Mouse (Mus musculus) midbrain, embryonic 16.5 days (tissue): ENCODE measurements at regions not wholly inside any gene's neighbourhood (a gene's known extent, or its start where the extent isn't known, plus 50 kb on each side); places are given as distances from the start of the nearest gene placed in this dataset.

Source experiments
- ATAC-seq: fragments of 200-750 bp; cut with Nextera tagmentation; 2 replicates; pipeline ENCODE4 v1.8.0; 2017; ENCODE audit warnings: moderate TSS enrichment
- H3K27ac ChIP-seq: fragments of 300-500 bp; sonication (generic); 2 replicates; pipeline ENCODE4 v1.5.1; 2014; ENCODE audit warnings: mild to moderate bottlenecking, low read length, mixed read lengths
- H3K27me3 ChIP-seq: fragments of 300-500 bp; sonication (generic); 2 replicates; pipeline ENCODE4 v1.6.1; 2014; ENCODE audit warnings: low read depth, low read length, mixed read lengths; ENCODE audit not compliant: control insufficient read depth, insufficient read depth
- H3K36me3 ChIP-seq: fragments of 300-500 bp; sonication (generic); 2 replicates; pipeline ENCODE4 v1.6.1; 2014; ENCODE audit warnings: mild to moderate bottlenecking, low read length, moderate library complexity, mixed read lengths; ENCODE audit not compliant: control insufficient read depth, insufficient read depth
- H3K4me1 ChIP-seq: fragments of 300-500 bp; sonication (generic); 2 replicates; pipeline ENCODE4 v1.6.1; 2014; ENCODE audit warnings: mild to moderate bottlenecking, low read length, mixed read lengths; ENCODE audit not compliant: control insufficient read depth, insufficient read depth
- H3K4me2 ChIP-seq: fragments of 300-500 bp; sonication (generic); 2 replicates; pipeline ENCODE4 v1.6.1; 2014; ENCODE audit warnings: mild to moderate bottlenecking, low read length, mixed read lengths
- H3K4me3 ChIP-seq: fragments of 300-500 bp; sonication (generic); 2 replicates; pipeline ENCODE4 v1.5.1; 2014; ENCODE audit warnings: low read depth, mild to moderate bottlenecking, low read length, moderate library complexity, mixed read lengths
- H3K9ac ChIP-seq: fragments of 300-500 bp; sonication (generic); 2 replicates; pipeline ENCODE4 v1.6.1; 2014; ENCODE audit warnings: low read depth, low read length, mixed read lengths
- H3K9me3 ChIP-seq: fragments of 300-500 bp; sonication (generic); replicated peaks from 2 replicates; pipeline ENCODE4 v1.6.1; 2014; ENCODE audit warnings: mild to moderate bottlenecking, low read length, mixed read lengths; ENCODE audit not compliant: control insufficient read depth, poor library complexity, severe bottlenecking
- WGBS: fragments of 180-500 bp; shearing (Covaris S2); extraction: QIAGEN DNeasy Blood & Tissue Kit; methylation state at CpG from one replicate; pipeline ENCODE4 v1.1.7; 2014; 5-methylcytosine and 5-hydroxymethylcytosine counted together

DNA sequence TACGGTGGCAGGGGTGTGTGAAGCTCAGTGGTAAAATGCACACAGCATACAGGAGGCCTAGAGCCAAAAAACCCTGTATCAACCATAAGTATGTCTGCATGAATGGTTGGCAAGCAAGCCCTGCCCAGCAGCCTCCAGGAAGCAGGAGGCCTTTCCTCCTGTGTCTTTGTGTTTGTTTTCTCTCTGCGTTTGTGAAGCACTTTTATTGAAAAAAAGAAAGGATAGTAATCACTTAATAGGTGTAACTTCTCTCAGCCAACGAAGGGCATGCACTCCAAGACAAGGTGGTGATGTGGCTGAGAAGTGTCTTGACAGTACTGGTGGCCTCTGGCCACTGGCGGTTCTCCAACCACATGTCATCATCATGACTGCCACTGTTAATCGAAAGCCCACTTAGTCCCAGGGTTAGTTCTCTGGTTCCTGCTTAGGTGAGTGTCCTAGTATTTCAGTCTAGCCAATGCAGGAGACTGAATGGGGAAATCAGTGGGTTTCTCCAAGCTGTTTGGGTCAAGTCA, 66.5 kb upstream of the Polg start:
- Histone ChIP-seq H3K4me2 (no peak overlapping the region), H3K36me3 (no peaks in the 10 kb centered on the region), H3K9ac (no peak overlapping the region), H3K27ac (peak overlapping the region; percentile 67), H3K4me1 (peaks cover 17% of the 10 kb centered on the region; the same call in 1 of the 2 replicates), H3K4me3 (no peak overlapping the region), H3K27me3 (no peaks in the 10 kb centered on the region; the same call in 1 of the 2 replicates), H3K9me3 (no peaks in the 10 kb centered on the region)
- no peak for ATAC-seq
- WGBS = 58% methylated on average over 5 of the region's 5 CpGs

DNA sequence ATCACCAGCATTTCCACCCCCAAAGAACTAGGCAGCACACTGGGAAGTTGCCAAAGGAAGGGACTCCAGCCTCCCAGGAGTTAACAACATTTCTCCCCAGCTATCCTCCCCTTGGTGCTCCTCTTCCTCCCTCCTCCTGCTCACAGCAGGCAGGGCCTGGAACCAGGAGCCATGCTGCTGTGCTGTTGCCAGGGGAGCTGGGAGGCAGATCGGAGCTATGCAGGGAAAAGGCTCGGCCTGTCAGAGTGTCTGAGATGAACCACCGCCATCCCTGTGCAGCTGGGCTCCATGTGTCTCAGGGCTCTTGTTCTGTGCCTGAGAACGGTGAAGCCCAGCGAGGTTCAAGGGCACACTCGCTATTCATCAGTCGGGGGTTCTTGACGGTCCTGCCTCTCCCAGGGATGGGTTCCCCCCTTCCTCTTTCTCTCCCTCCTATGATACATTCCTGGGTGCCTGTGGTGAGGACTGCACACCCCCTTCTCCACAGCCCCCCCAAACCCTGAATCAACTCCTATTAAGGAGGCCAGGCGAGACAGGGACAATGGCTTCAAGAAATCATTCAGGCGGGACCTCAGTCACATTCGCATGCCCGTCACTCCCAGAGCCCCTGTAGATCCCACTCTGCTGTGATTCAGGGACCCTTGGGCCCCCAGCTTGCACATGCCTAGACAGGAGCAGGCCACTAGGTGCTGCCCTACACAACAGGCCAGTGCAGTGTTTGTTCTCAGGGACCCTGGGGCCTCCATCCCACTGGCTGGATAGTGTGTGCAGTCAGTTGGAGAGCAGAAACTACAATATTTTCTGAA, 65.6 kb upstream of the Polg start:
- WGBS = 10% methylated on average over 12 of the region's 12 CpGs
- Histone ChIP-seq H3K36me3 (no peaks in the 10 kb centered on the region), H3K4me3 (no peak overlapping the region), H3K27ac (peak overlapping the region; percentile 5), H3K9ac (no peak overlapping the region), H3K4me1 (peaks cover 17% of the 10 kb centered on the region; the same call in 1 of the 2 replicates), H3K27me3 (no peaks in the 10 kb centered on the region; the same call in 1 of the 2 replicates), H3K9me3 (no peaks in the 10 kb centered on the region), H3K4me2 (no peak overlapping the region)
- peak; percentile 30; the same call in 1 of the 2 replicates for ATAC-seq

DNA sequence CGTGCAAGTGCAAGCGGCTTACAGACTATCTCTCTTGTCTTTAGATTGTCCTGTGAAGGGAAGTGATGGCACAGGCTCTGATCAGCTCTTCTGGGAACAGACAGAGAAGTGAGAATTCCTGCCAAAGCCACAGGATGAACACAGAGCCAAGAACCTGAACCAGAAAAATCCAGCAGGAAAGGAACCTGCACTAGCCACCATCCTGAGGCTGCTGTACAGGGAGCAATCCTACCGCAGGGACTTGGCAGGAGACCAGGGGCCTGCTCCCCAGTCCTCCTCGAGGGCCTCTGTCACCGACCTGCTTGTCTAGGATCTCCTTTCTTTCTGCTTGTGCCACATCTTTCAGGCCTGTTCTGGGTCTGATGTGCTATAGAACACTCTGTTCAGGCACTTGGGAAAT, 65.0 kb upstream of the Polg start:
- no peak overlapping the region for H3K9ac ChIP-seq

DNA sequence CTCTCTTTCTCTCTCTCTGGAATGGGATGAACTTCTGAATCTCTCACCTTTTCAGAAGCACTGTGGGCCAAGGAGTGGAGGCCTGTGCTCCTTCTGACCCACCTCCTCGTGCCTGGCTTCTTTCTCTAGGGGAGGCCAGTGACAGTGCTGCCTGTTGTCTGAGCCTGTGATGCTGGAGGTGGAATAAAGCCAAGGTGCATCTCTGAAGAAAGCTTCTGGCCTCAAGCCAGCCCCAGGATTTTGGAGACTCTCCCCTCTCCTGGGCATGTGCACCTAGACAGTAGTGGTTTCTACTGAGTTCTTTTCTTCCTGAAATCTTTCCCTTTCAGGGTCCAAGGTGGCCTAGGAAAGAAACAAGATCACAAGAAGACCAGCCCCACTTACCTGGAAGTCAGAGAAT, 63.3 kb upstream of the Polg start:
- peak overlapping the region; percentile 60; the same call in 1 of the 2 replicates for H3K27ac ChIP-seq
- no peak overlapping the region for H3K4me3 ChIP-seq
- WGBS = 33% methylated on average over 1 of the region's 1 CpGs
- ATAC-seq = no peak
- H3K36me3 ChIP-seq = no peaks in the 10 kb centered on the region
- H3K9me3 ChIP-seq = no peaks in the 10 kb centered on the region
- H3K27me3 ChIP-seq = no peaks in the 10 kb centered on the region; the same call in 1 of the 2 replicates
- H3K4me2 ChIP-seq = no peak overlapping the region
- H3K4me1 ChIP-seq = peaks cover 23% of the 10 kb centered on the region; the same call in 1 of the 2 replicates
- H3K9ac ChIP-seq = no peak overlapping the region

More for the DNA sequence above, 65.0 kb upstream of the Polg start:
- Histone ChIP-seq H3K27me3 (no peaks in the 10 kb centered on the region; the same call in 1 of the 2 replicates), H3K9me3 (no peaks in the 10 kb centered on the region), H3K4me3 (no peak overlapping the region), H3K4me1 (peaks cover 16% of the 10 kb centered on the region; the same call in 1 of the 2 replicates), H3K27ac (peak overlapping the region; percentile 38), H3K4me2 (no peak overlapping the region), H3K36me3 (no peaks in the 10 kb centered on the region)
- no peak for ATAC-seq
- 15% methylated on average over 5 of the region's 5 CpGs for WGBS

DNA sequence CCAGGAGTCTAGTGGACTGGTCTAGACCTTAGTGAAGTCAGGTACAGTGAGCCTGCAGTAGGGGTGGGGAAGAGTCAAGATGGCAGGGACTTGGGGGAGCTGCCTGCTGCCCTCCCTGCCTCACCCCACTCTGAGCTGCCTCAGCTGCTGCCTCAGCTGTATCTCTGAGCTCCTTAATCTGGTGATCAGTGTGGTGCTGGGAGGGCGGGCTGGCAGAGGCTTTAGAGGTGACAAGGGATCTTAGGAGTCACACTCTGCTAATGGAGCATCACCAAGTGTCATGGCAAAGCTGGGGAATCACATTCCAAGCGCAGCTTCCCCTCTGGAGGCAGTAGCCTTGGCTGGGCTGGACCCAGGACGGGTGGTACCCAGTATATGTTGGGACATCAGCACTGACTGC, 61.8 kb upstream of the Polg start:
- Histone ChIP-seq H3K4me3 (no peak overlapping the region), H3K27ac (peak overlapping the region; percentile 76; the same call in 1 of the 2 replicates), H3K9ac (no peak overlapping the region), H3K27me3 (no peaks in the 10 kb centered on the region), H3K36me3 (no peaks in the 10 kb centered on the region), H3K4me2 (no peak overlapping the region), H3K4me1 (peaks cover 27% of the 10 kb centered on the region; the same call in 1 of the 2 replicates), H3K9me3 (no peaks in the 10 kb centered on the region)
- WGBS = 31% methylated on average over 3 of the region's 3 CpGs
- no peak for ATAC-seq

DNA sequence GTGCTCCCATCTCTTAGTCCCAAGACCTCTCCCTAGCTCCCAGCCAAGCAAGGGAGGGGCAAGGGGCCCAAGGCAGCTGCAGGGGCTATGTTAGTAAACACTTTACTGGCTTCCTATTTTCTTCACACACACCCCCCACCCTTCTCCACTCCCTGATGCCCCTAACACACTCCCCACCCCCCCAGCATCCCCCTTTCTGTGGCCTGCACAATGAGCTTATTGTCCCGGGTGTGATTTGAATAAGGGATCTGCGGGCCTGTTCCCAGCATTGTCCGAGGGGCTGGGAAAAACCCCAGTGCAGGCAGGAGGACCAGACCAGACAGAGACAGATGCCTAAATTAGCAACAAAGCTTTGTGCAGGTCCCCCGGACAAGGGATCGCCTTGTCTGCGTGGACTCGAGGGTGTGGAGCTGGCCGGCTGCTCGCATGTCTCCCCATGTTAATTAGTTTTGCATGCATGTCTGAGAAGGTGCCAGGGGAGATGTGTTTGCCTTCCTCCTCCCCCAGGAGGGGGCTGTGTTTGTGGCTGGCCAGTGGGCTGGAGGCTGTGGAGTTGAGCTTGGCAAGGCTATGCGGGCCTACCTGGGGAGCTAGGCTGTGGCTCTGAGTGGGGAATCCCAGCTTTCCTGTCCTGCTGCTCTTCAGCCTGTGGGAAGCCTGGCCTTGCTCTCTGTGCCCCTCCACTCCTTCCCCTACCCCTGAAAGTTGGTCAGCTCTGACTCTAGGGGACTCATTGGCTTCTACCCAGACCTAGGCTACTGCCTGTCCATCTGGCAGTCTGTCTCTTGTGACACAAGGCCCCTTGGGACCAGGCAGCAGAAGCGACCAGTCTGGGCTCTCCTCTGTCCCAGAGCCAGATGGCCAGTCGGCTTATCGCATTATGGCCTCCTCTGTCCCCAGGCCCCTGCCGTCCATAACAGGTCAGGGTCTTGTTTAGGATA, 59.8 kb upstream of the Polg start:
- 11% methylated on average over 14 of the region's 14 CpGs for WGBS
- peak; percentile 81 for ATAC-seq
- peaks cover 30% of the 10 kb centered on the region; the same call in 1 of the 2 replicates for H3K4me1 ChIP-seq
- H3K9ac ChIP-seq = peak overlapping the region; percentile 17; the same call in 1 of the 2 replicates
- no peaks in the 10 kb centered on the region for H3K9me3 ChIP-seq
- no peak overlapping the region for H3K4me2 ChIP-seq
- peak overlapping the region; percentile 76 for H3K27ac ChIP-seq
- no peak overlapping the region for H3K4me3 ChIP-seq
- H3K36me3 ChIP-seq = no peaks in the 10 kb centered on the region
- no peaks in the 10 kb centered on the region for H3K27me3 ChIP-seq

DNA sequence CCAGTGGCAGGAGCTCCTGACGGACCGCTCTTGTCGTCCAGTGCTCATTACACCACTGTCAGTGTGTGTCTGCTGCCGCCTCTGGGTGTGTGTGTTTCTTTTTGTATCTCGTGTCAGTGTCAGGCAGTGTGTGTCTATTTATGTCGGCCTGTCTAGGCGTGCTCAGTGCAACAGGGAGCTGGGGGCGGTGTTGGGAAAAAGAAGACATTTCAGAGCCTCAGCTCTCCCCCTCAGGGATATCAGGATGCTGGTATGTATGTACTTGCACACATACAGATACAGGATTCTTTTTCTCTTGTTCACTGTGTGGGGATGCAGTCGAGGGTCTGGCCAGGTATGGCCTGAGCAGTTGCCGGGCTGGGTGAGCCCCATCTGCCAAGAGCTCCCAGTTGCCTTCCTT, 58.8 kb upstream of the Polg start:
- Histone ChIP-seq H3K27ac (peak overlapping the region; percentile 76), H3K36me3 (no peaks in the 10 kb centered on the region), H3K9ac (peak overlapping the region; percentile 17; the same call in 1 of the 2 replicates), H3K4me3 (no peak overlapping the region), H3K4me1 (peaks cover 40% of the 10 kb centered on the region; the same call in 1 of the 2 replicates), H3K9me3 (no peaks in the 10 kb centered on the region), H3K27me3 (no peaks in the 10 kb centered on the region), H3K4me2 (no peak overlapping the region)
- ATAC-seq = no peak
- 31% methylated on average over 10 of the region's 10 CpGs for WGBS

DNA sequence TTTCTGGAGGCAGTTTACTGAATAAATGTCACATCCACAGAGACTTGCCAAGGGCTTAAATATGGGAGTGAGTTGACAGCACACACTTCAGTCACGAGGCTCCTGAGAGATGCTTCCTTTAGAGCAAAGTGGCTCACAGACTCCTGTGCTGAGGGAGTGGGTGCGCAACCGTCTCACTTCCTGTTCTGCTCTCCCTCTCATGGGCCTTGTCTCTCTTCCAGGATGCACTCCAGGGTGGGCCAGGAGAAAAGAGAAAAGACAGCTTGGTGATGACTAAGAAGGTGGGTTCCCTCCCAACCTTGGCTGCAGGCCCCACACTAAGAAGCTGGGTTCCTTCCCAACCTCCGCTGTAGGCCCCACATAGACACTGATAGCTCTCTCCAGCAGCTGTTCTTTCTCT, 57.5 kb upstream of the Polg start:
- H3K4me2 ChIP-seq = no peak overlapping the region
- no peaks in the 10 kb centered on the region for H3K36me3 ChIP-seq
- H3K27ac ChIP-seq = peak overlapping the region; percentile 61
- ATAC-seq = no peak
- H3K4me1 ChIP-seq = peaks cover 49% of the 10 kb centered on the region
- H3K4me3 ChIP-seq = no peak overlapping the region
- H3K9me3 ChIP-seq = no peaks in the 10 kb centered on the region
- WGBS = 87% methylated on average over 4 of the region's 4 CpGs
- 0 out of 2 replicates have a peak overlapping the region, but pooled peaks have one; percentile 4 for H3K9ac ChIP-seq
- H3K27me3 ChIP-seq = no peaks in the 10 kb centered on the region
